Mouse (Mus musculus) neural tube, embryonic 14.5 days (tissue): ENCODE measurements around the gene Mab21l1. TPM values are rescaled to one million over a fixed set of nuclear protein-coding genes. Genes with fewer than 3 reads are reported as not detected.

Experiments used
- ATAC-seq: fragments of 200-750 bp; cut with Nextera tagmentation; 2 replicates; pipeline ENCODE4 v1.8.0; 2017; ENCODE audit warnings: low read depth, mild to moderate bottlenecking, moderate TSS enrichment, moderate library complexity
- H3K27ac ChIP-seq: fragments of 300-500 bp; sonication (generic); 2 replicates; pipeline ENCODE4 v1.5.1; 2014; ENCODE audit warnings: low read depth, mild to moderate bottlenecking, control low read depth, low read length, moderate library complexity, mixed read lengths
- H3K27me3 ChIP-seq: fragments of 300-500 bp; sonication (generic); 2 replicates; pipeline ENCODE4 v1.6.1; 2014; ENCODE audit warnings: low read length; ENCODE audit not compliant: control insufficient read depth, insufficient read depth
- H3K36me3 ChIP-seq: fragments of 300-500 bp; sonication (generic); 2 replicates; pipeline ENCODE4 v1.6.1; 2014; ENCODE audit warnings: low read length, mixed read lengths; ENCODE audit not compliant: control insufficient read depth, insufficient read depth
- H3K4me1 ChIP-seq: fragments of 300-500 bp; sonication (generic); 2 replicates; pipeline ENCODE4 v1.6.1; 2014; ENCODE audit warnings: low read length; ENCODE audit not compliant: control insufficient read depth, insufficient read depth
- H3K4me2 ChIP-seq: fragments of 300-500 bp; sonication (generic); 2 replicates; pipeline ENCODE4 v1.6.1; 2014; ENCODE audit warnings: mild to moderate bottlenecking, low read depth, low read length, control low read depth
- H3K4me3 ChIP-seq: fragments of 300-500 bp; sonication (generic); 2 replicates; pipeline ENCODE4 v1.5.1; 2014; ENCODE audit warnings: low read depth, low read length, control low read depth, mixed read lengths
- H3K9ac ChIP-seq: fragments of 300-500 bp; sonication (generic); replicated peaks from 2 replicates; pipeline ENCODE4 v1.6.1; 2014; ENCODE audit warnings: low read depth, mild to moderate bottlenecking, control low read depth, low read length, mixed read lengths
- H3K9me3 ChIP-seq: fragments of 300-500 bp; sonication (generic); 2 replicates; pipeline ENCODE4 v1.6.1; 2016; ENCODE audit warnings: low read length; ENCODE audit not compliant: control insufficient read depth
- WGBS: fragments of 180-500 bp; shearing (Covaris S2); extraction: QIAGEN DNeasy Blood & Tissue Kit; methylation state at CpG from one replicate; pipeline ENCODE4 v1.1.7; 2014; 5-methylcytosine and 5-hydroxymethylcytosine counted together
- polyA plus RNA-seq: library from polyadenylated mRNA; unstranded; fragments of >200 nt; fragmentation: Nextera tagmentation; extraction: Ambion mirVana; gene quantifications from 2 replicates; pipeline ENCODE4 v1.2.1, GENCODE M21; 2014

Mab21l1 gene
- polyA plus RNA-seq, result 99.9 and 112 TPM in 2 replicates

DNA sequence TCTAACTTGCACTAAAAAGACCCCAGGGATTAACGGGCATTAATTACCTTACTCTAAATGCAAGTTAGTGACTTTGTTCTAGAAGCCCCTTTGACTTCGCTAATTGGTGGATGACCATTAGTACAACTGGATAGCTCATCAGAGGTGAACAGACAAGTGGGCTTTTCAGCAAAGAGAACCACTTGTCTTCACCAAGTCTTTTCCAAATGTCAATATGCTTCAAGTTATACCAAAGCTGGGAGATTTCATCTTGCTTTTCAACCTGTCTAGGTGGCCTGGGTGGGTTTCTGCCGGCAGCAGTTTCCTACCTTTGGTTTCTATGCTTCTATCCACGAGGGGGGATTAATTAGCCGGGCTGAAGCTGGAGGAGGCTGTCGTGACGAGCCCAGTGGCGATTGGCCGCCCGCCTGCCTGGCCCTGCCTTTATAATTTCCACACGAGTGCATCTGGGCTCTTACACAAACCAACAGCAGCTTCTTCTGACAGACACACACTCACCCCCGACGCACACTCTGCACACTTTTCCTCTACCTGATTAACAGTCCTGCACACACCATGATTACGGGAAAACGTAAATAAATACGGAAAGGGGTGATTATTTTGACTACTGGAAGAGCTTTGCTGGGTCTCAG, at the start of gene Mab21l1:
Gene Mab21l1 (plus strand): TSS at position 455 of the 632 bp plus-strand sequence.
- Histone ChIP-seq H3K4me1 (peaks cover 18% of the 10 kb centered on the region), H3K4me2 (peak within 1 kb of the TSS; percentile 58), H3K9me3 (no peaks in the 10 kb centered on the region), H3K36me3 (no peaks in the 10 kb centered on the region), H3K27me3 (0 out of 2 replicates have a peak, but pooled peaks cover 2% of the 10 kb centered on the region), H3K4me3 (peak within 1 kb of the TSS; percentile 51), H3K27ac (peak within 1 kb of the TSS; percentile 93), H3K9ac (peak within 1 kb of the TSS; percentile 82)
- peak; percentile 66 for ATAC-seq
- WGBS, result 6% methylated on average over 16 of the region's 16 CpGs

DNA sequence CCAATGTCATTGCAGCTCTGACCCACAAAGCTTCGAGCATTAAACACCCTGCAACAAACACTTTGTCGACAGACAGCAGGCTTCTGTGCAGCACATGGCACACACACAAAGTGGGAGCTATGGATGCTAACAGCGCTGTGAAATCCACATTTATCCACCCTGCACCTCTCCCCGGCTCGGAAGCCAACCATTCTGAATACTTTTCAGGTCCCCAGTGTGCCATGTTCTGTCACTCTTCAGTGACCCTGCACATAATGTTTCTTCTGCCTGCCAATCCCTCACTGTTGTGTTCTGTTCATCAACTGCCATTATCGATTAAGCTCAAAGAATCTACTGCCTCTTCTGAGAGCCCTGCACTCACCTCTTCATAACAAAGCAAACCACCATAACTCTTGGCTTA, 48.6 kb upstream of the Mab21l1 start:
- Histone ChIP-seq H3K27ac (no peak overlapping the region), H3K4me2 (no peak overlapping the region), H3K36me3 (no peaks in the 10 kb centered on the region), H3K4me1 (no peaks in the 10 kb centered on the region), H3K9me3 (no peaks in the 10 kb centered on the region), H3K9ac (no peak overlapping the region), H3K27me3 (no peaks in the 10 kb centered on the region), H3K4me3 (no peak overlapping the region)
- 39% methylated on average over 6 of the region's 6 CpGs for WGBS
- ATAC-seq, result peak; percentile 32; the same call in 1 of the 2 replicates

DNA sequence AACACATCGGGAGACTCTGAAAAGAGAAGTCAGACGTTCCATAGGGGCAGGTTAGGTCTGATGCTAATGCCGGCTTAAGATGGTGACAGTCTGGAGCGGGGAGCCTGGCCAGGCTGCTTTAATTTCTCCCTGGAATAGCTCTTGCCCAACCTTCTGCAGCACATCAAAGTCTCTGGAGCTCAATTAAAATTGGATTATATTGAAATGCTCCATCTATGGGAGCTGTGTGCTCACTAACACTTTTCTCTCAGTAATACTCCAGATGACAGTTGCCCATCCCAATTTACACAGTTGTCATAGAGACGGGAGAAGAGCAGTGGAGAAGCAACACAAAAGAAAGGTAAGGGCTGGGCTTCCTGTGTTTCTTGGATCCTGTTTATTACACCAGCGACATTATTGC, 40.9 kb upstream of the Mab21l1 start:
- Histone ChIP-seq H3K36me3 (no peaks in the 10 kb centered on the region), H3K4me1 (peaks cover 15% of the 10 kb centered on the region), H3K9me3 (no peaks in the 10 kb centered on the region), H3K27me3 (no peaks in the 10 kb centered on the region), H3K4me2 (no peak overlapping the region), H3K4me3 (no peak overlapping the region), H3K27ac (peak overlapping the region; percentile 24; the same call in 1 of the 2 replicates), H3K9ac (no peak overlapping the region)
- 34% methylated on average over 6 of the region's 6 CpGs for WGBS
- peak; percentile 65 for ATAC-seq

DNA sequence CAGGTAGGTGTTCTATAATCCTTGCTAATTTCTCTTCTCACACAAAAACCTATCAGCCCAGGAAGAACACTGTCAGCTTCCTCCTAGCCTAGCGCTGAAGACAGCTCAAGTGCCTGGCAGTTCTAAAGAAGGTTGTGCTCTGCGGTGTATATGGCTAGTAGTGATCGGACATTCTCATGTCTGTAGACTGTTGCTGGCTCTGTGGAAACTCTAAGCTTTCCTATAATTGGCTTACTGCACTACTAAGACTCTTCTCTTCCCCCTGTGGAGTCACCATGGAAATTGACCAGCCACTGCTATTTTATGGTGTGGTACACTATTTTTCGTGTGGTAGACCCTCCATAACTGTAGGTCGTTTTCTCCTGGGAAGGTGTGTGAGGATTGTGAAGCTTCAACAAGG, 40.1 kb upstream of the Mab21l1 start:
- Histone ChIP-seq H3K9ac (no peak overlapping the region), H3K4me1 (peaks cover 15% of the 10 kb centered on the region), H3K27me3 (no peaks in the 10 kb centered on the region), H3K4me3 (no peak overlapping the region), H3K27ac (peak overlapping the region; percentile 62), H3K9me3 (no peaks in the 10 kb centered on the region), H3K4me2 (no peak overlapping the region), H3K36me3 (no peaks in the 10 kb centered on the region)
- ATAC-seq, result no peak; the same call in 1 of the 2 replicates
- 78% methylated on average over 5 of the region's 5 CpGs for WGBS

DNA sequence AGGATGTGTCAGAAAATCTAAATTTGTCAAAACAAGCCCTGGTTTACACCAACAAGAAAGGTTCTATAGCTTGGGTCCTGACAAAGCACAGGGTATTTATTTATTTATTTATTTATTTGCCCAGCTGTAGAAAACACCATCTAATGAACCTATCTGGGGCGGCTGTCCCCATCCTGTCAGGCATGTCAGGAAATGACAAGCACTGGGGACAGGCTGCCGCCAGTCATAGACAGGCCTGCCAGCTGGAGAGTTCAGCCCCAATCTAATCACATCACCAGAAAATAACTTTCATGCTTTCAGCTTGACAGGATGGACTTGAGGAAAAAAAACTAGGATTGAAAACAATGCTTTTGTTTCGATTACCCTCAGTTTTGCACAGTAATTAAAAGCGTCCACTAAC, 39.7 kb upstream of the Mab21l1 start:
- 76% methylated on average over 4 of the region's 4 CpGs for WGBS
- Histone ChIP-seq H3K4me1 (peaks cover 15% of the 10 kb centered on the region), H3K4me3 (no peak overlapping the region), H3K9me3 (no peaks in the 10 kb centered on the region), H3K27me3 (no peaks in the 10 kb centered on the region), H3K27ac (peak overlapping the region; percentile 62), H3K4me2 (no peak overlapping the region), H3K36me3 (no peaks in the 10 kb centered on the region), H3K9ac (no peak overlapping the region)
- no peak for ATAC-seq

DNA sequence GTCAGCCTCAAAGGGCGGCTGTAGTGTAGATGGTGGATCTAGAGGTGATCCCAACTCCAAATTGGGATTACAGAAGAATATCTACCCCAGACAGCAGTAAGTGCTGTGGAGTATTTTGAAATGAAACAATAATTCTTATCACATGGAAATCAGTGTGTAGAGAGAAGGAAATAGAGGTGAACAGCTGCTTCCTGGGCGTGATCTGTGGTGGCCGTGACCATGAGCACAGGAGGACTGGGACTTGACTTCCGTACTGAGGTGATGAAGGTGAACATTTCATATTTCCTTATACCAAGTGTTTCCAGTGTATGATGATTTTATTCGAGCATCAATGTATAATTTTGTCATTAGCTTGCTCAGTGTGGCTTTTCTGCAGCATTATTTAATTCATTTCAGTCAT, 38.4 kb upstream of the Mab21l1 start:
- H3K4me2 ChIP-seq, result no peak overlapping the region
- H3K4me1 ChIP-seq, result peaks cover 15% of the 10 kb centered on the region
- H3K27me3 ChIP-seq, result no peaks in the 10 kb centered on the region
- H3K9me3 ChIP-seq, result no peaks in the 10 kb centered on the region
- H3K4me3 ChIP-seq, result no peak overlapping the region
- no peaks in the 10 kb centered on the region for H3K36me3 ChIP-seq
- H3K9ac ChIP-seq, result no peak overlapping the region
- no peak overlapping the region for H3K27ac ChIP-seq
- WGBS, result 83% methylated on average over 5 of the region's 5 CpGs
- no peak for ATAC-seq

DNA sequence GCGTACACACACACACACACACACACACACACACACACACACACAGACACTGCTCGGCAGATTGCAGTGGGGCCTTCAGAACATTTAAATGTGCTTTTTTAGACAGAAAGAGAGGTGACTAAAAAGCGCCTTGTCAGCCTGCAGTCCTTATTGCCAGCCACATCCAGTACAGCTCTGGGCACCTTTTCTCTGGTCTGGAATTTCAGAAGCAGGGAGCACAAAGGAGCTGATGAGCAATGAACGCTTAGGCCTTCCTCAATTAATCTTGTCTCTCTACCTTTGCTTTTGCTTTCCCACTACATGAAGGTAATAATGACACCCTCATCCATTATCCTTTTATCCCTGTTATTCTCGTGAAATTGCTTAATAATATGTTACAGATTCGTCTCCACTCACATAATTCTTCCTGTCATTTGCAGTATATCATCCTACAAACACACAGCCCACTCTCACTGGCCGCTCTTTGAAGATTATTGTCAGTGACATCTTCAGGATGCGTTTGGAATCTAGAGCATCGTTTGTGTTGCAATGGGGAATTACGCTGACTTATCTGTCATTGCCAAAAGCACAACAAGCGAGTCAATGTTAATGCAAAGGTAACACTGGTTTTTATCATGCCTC, 31.8 kb upstream of the Mab21l1 start:
- Histone ChIP-seq H3K9ac (no peak overlapping the region), H3K9me3 (no peaks in the 10 kb centered on the region), H3K36me3 (no peaks in the 10 kb centered on the region), H3K4me3 (no peak overlapping the region), H3K4me1 (peaks cover 15% of the 10 kb centered on the region), H3K27me3 (no peaks in the 10 kb centered on the region), H3K27ac (peak overlapping the region; percentile 49; the same call in 1 of the 2 replicates), H3K4me2 (no peak overlapping the region)
- ATAC-seq, result peak; percentile 62; the same call in 1 of the 2 replicates
- 27% methylated on average over 11 of the region's 11 CpGs for WGBS

DNA sequence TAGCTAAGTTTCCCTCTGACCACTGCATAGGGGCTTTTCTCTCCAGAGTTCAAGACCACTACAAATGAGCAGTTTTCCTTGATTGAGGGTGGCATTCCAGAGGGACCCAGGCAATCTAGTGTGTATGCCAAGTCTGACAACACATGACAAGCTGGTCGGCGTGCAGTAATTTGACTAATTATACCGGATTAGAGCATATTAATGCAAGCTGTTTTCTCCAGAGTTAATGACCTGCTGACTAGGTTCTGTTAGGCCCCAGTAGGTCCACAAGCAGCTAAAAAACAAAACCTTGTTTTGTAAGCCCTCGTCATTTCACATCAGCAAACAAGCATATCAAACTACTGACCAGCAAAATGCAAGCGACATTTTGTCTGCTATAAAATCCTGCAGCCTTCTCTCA, 30.9 kb upstream of the Mab21l1 start:
- WGBS, result 24% methylated on average over 5 of the region's 5 CpGs
- H3K27ac ChIP-seq, result peak overlapping the region; percentile 49; the same call in 1 of the 2 replicates
- H3K4me2 ChIP-seq, result no peak overlapping the region
- peaks cover 22% of the 10 kb centered on the region for H3K4me1 ChIP-seq
- ATAC-seq, result no peak
- H3K9me3 ChIP-seq, result no peaks in the 10 kb centered on the region
- H3K9ac ChIP-seq, result no peak overlapping the region; the same call in 1 of the 2 replicates
- no peaks in the 10 kb centered on the region for H3K27me3 ChIP-seq
- H3K4me3 ChIP-seq, result no peak overlapping the region
- H3K36me3 ChIP-seq, result no peaks in the 10 kb centered on the region

DNA sequence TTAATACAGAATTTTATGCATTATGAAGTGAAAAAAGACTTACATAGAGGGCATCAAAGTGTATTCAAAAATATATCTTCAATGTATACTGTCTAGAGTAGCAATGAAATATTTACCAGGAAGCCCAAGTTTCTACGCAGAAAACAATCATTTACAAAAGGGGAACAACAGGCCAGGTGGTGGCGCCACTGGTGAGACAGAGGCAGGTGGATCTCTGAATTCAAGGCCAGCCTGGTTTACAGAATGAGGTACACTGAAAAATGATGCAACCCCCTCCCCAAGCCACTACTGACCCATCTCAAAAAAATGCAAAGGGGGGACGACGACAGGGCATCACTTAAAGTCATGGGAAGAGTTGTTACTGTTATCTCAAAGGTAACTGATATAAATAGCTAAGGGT, 29.8 kb upstream of the Mab21l1 start:
- Histone ChIP-seq H3K9me3 (no peaks in the 10 kb centered on the region), H3K27ac (no peak overlapping the region), H3K4me2 (no peak overlapping the region), H3K4me3 (no peak overlapping the region), H3K9ac (no peak overlapping the region), H3K27me3 (no peaks in the 10 kb centered on the region), H3K36me3 (no peaks in the 10 kb centered on the region), H3K4me1 (peaks cover 28% of the 10 kb centered on the region)
- WGBS, result 89% methylated on average over 4 of the region's 4 CpGs
- ATAC-seq, result no peak
